Mouse (Mus musculus) lung, postnatal 0 days (tissue): ENCODE data around the gene Tm7sf2. TPM values are rescaled to one million over a fixed set of nuclear protein-coding genes. Genes with fewer than 3 reads are reported as not detected.

Experiments used
- ATAC-seq: fragments of 200-750 bp; cut with Nextera tagmentation; 2 replicates; pipeline ENCODE4 v1.8.0; 2017; ENCODE audit warnings: moderate library complexity
- DNase-seq: peaks from one replicate; pipeline ENCODE4 v3.0.0-alpha.2; 2016; ENCODE audit warnings: low spot score
- H3K27ac ChIP-seq: fragments of 300-500 bp; sonication (generic); 2 replicates; pipeline ENCODE4 v1.5.1; 2014; ENCODE audit warnings: antibody characterized with exemption, mild to moderate bottlenecking, low read length, mixed read lengths
- H3K27me3 ChIP-seq: fragments of 300-500 bp; sonication (generic); replicated peaks from 2 replicates; pipeline ENCODE4 v1.6.1; 2014; ENCODE audit warnings: low read length, mixed read lengths; ENCODE audit not compliant: insufficient read depth
- H3K36me3 ChIP-seq: fragments of 300-500 bp; sonication (generic); 2 replicates; pipeline ENCODE4 v1.6.1; 2014; ENCODE audit warnings: low read length, mixed read lengths; ENCODE audit not compliant: insufficient read depth
- H3K4me1 ChIP-seq: fragments of 300-500 bp; sonication (generic); 2 replicates; pipeline ENCODE4 v1.6.1; 2014; ENCODE audit warnings: antibody characterized with exemption, low read depth, low read length, mixed read lengths; ENCODE audit not compliant: insufficient read depth
- H3K4me2 ChIP-seq: fragments of 300-500 bp; sonication (generic); replicated peaks from 2 replicates; pipeline ENCODE4 v1.6.1; 2014; ENCODE audit warnings: low read depth, mild to moderate bottlenecking, low read length, moderate library complexity, mixed read lengths
- H3K4me3 ChIP-seq: fragments of 300-500 bp; sonication (generic); 2 replicates; pipeline ENCODE4 v1.5.1; 2014; ENCODE audit warnings: low read depth, low read length
- H3K9ac ChIP-seq: fragments of 300-500 bp; sonication (generic); replicated peaks from 2 replicates; pipeline ENCODE4 v1.6.1; 2014; ENCODE audit warnings: low read depth, mild to moderate bottlenecking
- H3K9me3 ChIP-seq: fragments of 300-500 bp; sonication (generic); 2 replicates; pipeline ENCODE4 v1.6.1; 2016; ENCODE audit warnings: low read length, mixed read lengths
- CTCF ChIP-seq: IDR thresholded peaks from 2 replicates; pipeline ENCODE4 v1.5.1; 2016; ENCODE audit warnings: antibody characterized with exemption, mild to moderate bottlenecking
- EP300 ChIP-seq: IDR thresholded peaks from 2 replicates; pipeline ENCODE4 v1.6.1; 2016; ENCODE audit warnings: antibody characterized with exemption, mild to moderate bottlenecking, control low read depth
- WGBS: fragments of 180-500 bp; shearing (Covaris S2); extraction: QIAGEN DNeasy Blood & Tissue Kit; methylation state at CpG from one replicate; pipeline ENCODE4 v1.1.7; 2014; 5-methylcytosine and 5-hydroxymethylcytosine counted together
- polyA plus RNA-seq: library from polyadenylated mRNA; unstranded; fragments of >200 nt; fragmentation: Nextera tagmentation; extraction: Ambion mirVana; gene quantifications from 2 replicates; pipeline ENCODE4 v1.2.1, GENCODE M21; 2015

Tm7sf2 gene
- 8.1 and 9.5 TPM in 2 replicates for polyA plus RNA-seq

DNA sequence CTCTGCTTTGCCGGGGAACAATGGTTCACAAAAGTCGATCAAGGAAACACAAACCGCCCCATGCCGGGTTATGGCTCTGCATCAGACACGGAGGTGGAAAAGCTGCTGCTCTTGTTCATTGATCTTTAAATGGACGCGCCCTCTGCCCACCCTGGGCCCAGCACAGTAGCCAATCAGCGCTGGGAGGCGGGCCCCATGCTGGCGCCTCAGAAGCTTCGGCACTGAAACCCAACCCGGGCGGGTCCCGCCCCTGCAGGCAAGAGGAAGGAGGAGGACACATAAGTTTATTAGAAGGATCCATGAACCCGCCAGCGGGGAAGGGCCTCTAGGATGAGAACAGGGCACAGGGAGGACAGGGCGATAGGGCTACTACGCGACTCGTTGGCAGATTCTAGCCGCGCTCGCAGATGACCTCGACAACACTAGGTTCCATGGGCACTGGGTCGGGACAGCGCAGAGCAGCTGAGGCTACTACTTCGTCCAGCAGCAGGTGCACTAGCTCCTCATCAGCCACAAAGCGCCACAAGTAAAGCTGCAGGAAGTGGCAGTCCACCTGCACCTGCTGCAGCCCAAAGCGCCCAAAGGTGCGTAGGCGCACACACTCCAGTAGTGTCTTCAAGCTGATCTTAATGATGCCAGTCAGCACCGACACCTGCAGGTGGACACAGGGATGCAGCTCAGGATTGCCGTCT, at the start of gene Tm7sf2:
TSS of gene Tm7sf2 (minus strand) at position 650 of the 692 bp plus-strand sequence.
- Histone ChIP-seq H3K4me3 (peak within 1 kb of the TSS; percentile 37), H3K27ac (peak within 1 kb of the TSS; percentile 29), H3K36me3 (peaks cover 12% of the 10 kb centered on the region; the same call in 1 of the 2 replicates), H3K27me3 (no peaks in the 10 kb centered on the region), H3K9ac (peak within 1 kb of the TSS; percentile 27), H3K4me1 (peaks cover 11% of the 10 kb centered on the region), H3K4me2 (peak within 1 kb of the TSS; percentile 77), H3K9me3 (no peaks in the 10 kb centered on the region)
- TF ChIP-seq EP300 (no peak), CTCF (peak; percentile 15; the same call in 1 of the 2 replicates)
- 9% methylated on average over 33 of the region's 33 CpGs for WGBS
- DNase-seq (peak; percentile 92), ATAC-seq (peak; percentile 94)

- TF ChIP-seq CTCF, result no peak
- TF ChIP-seq EP300, result no peak
Measured at GRCm38 (mm10) chr19:6117346-6117985, 49.3 kb upstream of the Tm7sf2 start.

DNA sequence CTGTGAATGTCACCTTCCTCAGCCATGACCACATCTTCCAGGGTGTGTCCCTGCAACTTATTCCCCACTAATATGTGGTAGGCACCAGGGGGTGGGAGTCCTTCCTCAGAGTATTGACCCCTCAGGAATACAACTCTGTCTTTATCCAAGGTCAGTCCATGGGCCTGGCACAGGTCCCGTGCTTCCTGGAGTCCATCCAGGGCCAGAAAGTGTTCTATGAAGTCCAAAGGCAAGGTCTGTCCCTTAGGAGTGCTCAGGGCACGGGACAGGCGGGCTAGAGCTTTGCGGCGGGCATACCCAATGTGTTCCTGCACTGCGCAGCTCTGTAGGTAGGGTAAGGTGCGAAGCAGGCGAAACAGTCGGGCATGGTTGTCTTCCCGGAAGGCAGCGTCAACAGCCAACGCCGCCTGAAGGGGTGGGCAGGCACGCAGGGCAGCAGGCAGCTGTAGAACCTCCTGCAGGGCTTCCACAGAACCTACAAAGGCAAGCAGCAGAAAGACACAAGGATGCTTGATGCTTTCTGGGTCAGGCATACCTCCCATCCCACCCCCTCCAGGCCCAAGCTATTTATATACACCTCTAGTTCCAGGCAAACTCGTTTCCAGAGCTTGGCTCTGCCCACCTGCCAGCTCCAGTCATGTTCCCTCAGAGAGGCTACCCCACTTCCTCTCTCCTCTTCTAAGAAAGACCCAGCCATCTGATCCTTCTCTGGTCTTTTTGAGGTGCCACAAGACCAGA, 48.1 kb upstream of the Tm7sf2 start:
- Histone ChIP-seq H3K9me3 (no peaks in the 10 kb centered on the region), H3K36me3 (no peaks in the 10 kb centered on the region), H3K9ac (no peak overlapping the region), H3K27ac (no peak overlapping the region), H3K4me1 (no peaks in the 10 kb centered on the region), H3K27me3 (no peaks in the 10 kb centered on the region), H3K4me2 (no peak overlapping the region), H3K4me3 (no peak overlapping the region)
- ATAC-seq (no peak), DNase-seq (no peak)
- 84% methylated on average over 15 of the region's 15 CpGs for WGBS
- no peak for TF ChIP-seq EP300

More at GRCm38 (mm10) chr19:6117346-6117985, 49.3 kb upstream of the Tm7sf2 start:
- Histone ChIP-seq H3K9ac (peak overlapping the region; percentile 58), H3K4me2 (peak overlapping the region; percentile 98), H3K4me3 (peak overlapping the region; percentile 75), H3K9me3 (no peaks in the 10 kb centered on the region), H3K4me1 (no peaks in the 10 kb centered on the region), H3K27me3 (no peaks in the 10 kb centered on the region), H3K36me3 (no peaks in the 10 kb centered on the region), H3K27ac (peak overlapping the region; percentile 92)
- no peak for DNase-seq
- WGBS, result 4% methylated on average over 32 of the region's 32 CpGs
- ATAC-seq, result no peak

GRCm38 (mm10) chr19:6113116-6113515, 44.9 kb upstream of the Tm7sf2 start:
- DNase-seq (no peak), ATAC-seq (no peak)
- Histone ChIP-seq H3K9me3 (no peaks in the 10 kb centered on the region), H3K9ac (no peak overlapping the region), H3K4me1 (no peaks in the 10 kb centered on the region), H3K4me3 (no peak overlapping the region), H3K4me2 (no peak overlapping the region), H3K27ac (no peak overlapping the region), H3K27me3 (no peaks in the 10 kb centered on the region), H3K36me3 (no peaks in the 10 kb centered on the region)
- TF ChIP-seq EP300 (no peak), CTCF (no peak)
- WGBS, result 30% methylated on average over 6 of the region's 6 CpGs

GRCm38 (mm10) chr19:6105586-6105985, 37.4 kb upstream of the Tm7sf2 start, which contains the start of gene Naaladl1:
TSS of gene Naaladl1 (plus strand) at chr19:6105782.
- no peak for TF ChIP-seq EP300
- DNase-seq, result no peak
- Histone ChIP-seq H3K9me3 (no peaks in the 10 kb centered on the region), H3K4me2 (no peak within 1 kb of the TSS), H3K27ac (no peak within 1 kb of the TSS), H3K27me3 (no peaks in the 10 kb centered on the region), H3K9ac (no peak within 1 kb of the TSS), H3K4me1 (no peaks in the 10 kb centered on the region), H3K4me3 (no peak within 1 kb of the TSS), H3K36me3 (no peaks in the 10 kb centered on the region)
- 78% methylated on average over 7 of the region's 7 CpGs for WGBS
- no peak for ATAC-seq

DNA sequence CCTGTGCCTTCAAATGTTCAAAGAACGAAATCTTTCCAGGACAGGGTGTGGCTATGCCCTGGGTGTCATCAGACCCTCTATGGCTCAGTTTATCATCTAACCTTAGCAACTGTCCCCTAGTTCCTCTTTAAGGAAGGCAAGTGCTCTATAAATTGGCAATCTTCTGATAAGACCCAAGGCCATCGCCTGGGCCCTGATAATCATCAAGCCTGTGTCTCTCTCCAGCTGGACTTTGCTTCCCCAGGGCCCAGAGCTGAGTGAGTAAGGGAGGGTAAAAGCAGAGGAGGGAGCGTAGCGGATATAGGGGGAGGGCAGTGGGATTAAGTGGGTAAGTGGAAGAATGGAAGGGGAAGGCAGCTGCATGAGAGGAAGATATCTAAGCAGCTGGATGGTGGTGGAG, 36.3 kb upstream of the Tm7sf2 start:
- 76% methylated on average over 4 of the region's 4 CpGs for WGBS
- H3K9me3 ChIP-seq, result no peaks in the 10 kb centered on the region
- no peak for DNase-seq
- no peaks in the 10 kb centered on the region for H3K27me3 ChIP-seq
- ATAC-seq, result no peak
- H3K27ac ChIP-seq, result no peak overlapping the region
- H3K4me3 ChIP-seq, result no peak overlapping the region
- H3K36me3 ChIP-seq, result no peaks in the 10 kb centered on the region
- no peaks in the 10 kb centered on the region for H3K4me1 ChIP-seq
- TF ChIP-seq EP300, result no peak
- no peak for TF ChIP-seq CTCF
- no peak overlapping the region for H3K9ac ChIP-seq
- H3K4me2 ChIP-seq, result no peak overlapping the region
